Mouse (Mus musculus) C2C12 (cell line): ENCODE measurements around the gene Slc48a1. TPM values are rescaled to one million over a fixed set of nuclear protein-coding genes. Genes with fewer than 3 reads are reported as not detected.
A peak's percentile ranks its signal among the peaks of the same experiment; 100 is the strongest.

Source experiments
- H3K27me3 ChIP-seq: one replicate; pipeline ENCODE4 v1.6.1; 2011; ENCODE audit not compliant: control insufficient read depth, insufficient read depth, insufficient read length
- H3K36me3 ChIP-seq: one replicate; pipeline ENCODE4 v1.6.1; 2011; ENCODE audit not compliant: control insufficient read depth, insufficient read depth
- H3K4me3 ChIP-seq: one replicate; pipeline ENCODE4 v1.5.1; 2011; ENCODE audit warnings: mild to moderate bottlenecking, control low read depth; ENCODE audit not compliant: poor library complexity, insufficient read depth, severe bottlenecking
- H3K79me2 ChIP-seq: one replicate; pipeline ENCODE4 v1.6.1; 2011; ENCODE audit not compliant: control insufficient read depth, insufficient read depth
- H3K79me3 ChIP-seq: one replicate; pipeline ENCODE4 v1.6.1; 2011; ENCODE audit warnings: low read depth, control low read depth
- H3ac ChIP-seq: one replicate; pipeline ENCODE3; 2011; ENCODE audit warnings: low read depth; ENCODE audit not compliant: control insufficient read depth, insufficient read length
- CEBPB ChIP-seq: IDR thresholded peaks from one replicate; pipeline ENCODE4 v1.6.1; 2011; ENCODE audit warnings: low read depth, mild to moderate bottlenecking, control low read depth, moderate library complexity
- CTCF ChIP-seq: IDR thresholded peaks from one replicate; pipeline ENCODE4 v1.5.1; 2011; ENCODE audit not compliant: control insufficient read depth, insufficient read depth, insufficient read length
- FOSL1 ChIP-seq: IDR thresholded peaks from one replicate; pipeline ENCODE4 v1.8.0; 2011; ENCODE audit warnings: mild to moderate bottlenecking, low read length; ENCODE audit not compliant: poor library complexity, insufficient read depth, severe bottlenecking
- MAX ChIP-seq: IDR thresholded peaks from one replicate; pipeline ENCODE4 v1.6.1; 2011; ENCODE audit warnings: mild to moderate bottlenecking, control low read depth
- MYOD1 ChIP-seq: IDR thresholded peaks from one replicate; pipeline ENCODE4 v1.6.1; 2011; ENCODE audit warnings: low read depth; ENCODE audit not compliant: control insufficient read depth, insufficient read length
- MYOG ChIP-seq: IDR thresholded peaks from one replicate; pipeline ENCODE4 v1.6.1; 2011; ENCODE audit not compliant: control insufficient read depth, insufficient read length; ENCODE audit errors: extremely low read depth
- USF1 ChIP-seq: IDR thresholded peaks from one replicate; pipeline ENCODE4 v1.6.1; 2011; ENCODE audit warnings: low read depth, mild to moderate bottlenecking, control low read depth, moderate library complexity
- polyA plus RNA-seq: library from polyadenylated mRNA; unstranded; fragments of >200 nt; fragmentation: generic; extraction: Trizol; gene quantifications from one replicate; pipeline ENCODE4 v1.2.1, GENCODE M21; 2012; ENCODE audit warnings: missing spikeins

The Slc48a1 gene
- polyA plus RNA-seq, 1 experiment = 148 TPM

DNA sequence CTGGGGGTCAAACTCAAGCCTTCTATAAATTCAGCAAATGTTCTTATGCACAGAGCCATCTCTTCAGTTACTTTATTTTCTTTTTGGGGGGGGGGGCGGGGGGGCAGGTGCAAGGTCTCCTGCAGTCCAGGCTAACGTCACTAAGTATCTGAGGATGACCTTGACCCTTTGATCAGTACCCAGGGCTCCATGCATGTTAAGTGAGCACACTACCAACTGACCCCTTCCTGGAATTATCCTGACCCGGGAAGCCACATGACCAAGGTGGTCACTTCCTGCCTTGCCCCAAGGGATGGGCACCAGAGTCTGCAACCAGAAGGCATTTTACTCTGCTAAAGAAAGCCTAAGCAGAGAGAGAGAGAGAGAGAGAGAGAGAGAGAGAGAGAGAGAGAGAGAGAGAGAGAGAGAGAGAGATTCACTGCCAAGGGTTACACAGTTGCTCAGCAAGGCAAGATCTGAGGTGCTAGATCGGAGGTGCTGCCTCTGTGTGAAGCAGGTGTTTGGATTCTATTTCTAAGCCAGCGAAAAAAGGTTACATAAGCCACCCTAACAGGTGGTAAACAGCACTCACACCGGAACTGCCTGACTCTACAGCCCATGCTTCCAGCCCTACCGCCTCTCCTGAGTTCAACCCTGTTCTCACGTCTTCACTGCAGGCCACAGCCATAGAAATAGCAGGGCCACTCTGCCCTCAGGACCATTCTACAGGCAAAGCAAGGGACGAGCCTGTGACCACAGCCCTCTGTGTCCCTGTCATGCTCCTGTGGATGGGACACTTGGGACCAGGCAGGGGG, 14.9 kb upstream of the Slc48a1 start:
- Histone ChIP-seq H3ac (no peak overlapping the region), H3K79me3 (no peaks in the 10 kb centered on the region), H3K4me3 (no peak overlapping the region), H3K79me2 (no peaks in the 10 kb centered on the region), H3K36me3 (no peaks in the 10 kb centered on the region), H3K27me3 (peaks cover 32% of the 10 kb centered on the region)
- TF ChIP-seq MYOG (no peak), USF1 (no peak), CTCF (no peak), MAX (no peak), MYOD1 (no peak), CEBPB (no peak), FOSL1 (no peak)

DNA sequence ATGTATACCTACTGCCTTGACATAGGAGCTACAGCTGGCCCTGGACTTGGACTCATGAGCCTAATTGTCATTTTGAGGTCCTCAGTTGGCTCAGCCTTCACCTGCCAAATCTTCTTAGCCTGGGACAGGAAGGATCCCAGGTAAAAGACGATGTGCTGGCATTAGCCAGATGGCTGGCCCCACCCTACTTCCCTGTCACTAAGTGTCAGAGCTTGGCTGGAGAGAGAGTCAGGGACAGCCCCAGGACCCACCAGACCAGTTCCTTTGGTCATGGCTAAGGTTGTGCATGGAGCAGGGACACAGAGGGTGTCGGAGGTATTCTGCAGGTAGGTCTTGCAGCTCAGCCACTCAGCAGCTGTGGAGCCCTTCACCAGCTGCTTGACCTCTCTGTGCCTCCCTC, 13.8 kb upstream of the Slc48a1 start:
- no peaks in the 10 kb centered on the region for H3K36me3 ChIP-seq
- no peaks in the 10 kb centered on the region for H3K79me2 ChIP-seq
- H3K4me3 ChIP-seq = no peak overlapping the region
- no peaks in the 10 kb centered on the region for H3K79me3 ChIP-seq
- H3K27me3 ChIP-seq = peaks cover 25% of the 10 kb centered on the region
- TF ChIP-seq MYOD1 (no peak), MAX (no peak), MYOG (no peak), CTCF (no peak), USF1 (no peak), FOSL1 (no peak), CEBPB (no peak)
- H3ac ChIP-seq = no peak overlapping the region

DNA sequence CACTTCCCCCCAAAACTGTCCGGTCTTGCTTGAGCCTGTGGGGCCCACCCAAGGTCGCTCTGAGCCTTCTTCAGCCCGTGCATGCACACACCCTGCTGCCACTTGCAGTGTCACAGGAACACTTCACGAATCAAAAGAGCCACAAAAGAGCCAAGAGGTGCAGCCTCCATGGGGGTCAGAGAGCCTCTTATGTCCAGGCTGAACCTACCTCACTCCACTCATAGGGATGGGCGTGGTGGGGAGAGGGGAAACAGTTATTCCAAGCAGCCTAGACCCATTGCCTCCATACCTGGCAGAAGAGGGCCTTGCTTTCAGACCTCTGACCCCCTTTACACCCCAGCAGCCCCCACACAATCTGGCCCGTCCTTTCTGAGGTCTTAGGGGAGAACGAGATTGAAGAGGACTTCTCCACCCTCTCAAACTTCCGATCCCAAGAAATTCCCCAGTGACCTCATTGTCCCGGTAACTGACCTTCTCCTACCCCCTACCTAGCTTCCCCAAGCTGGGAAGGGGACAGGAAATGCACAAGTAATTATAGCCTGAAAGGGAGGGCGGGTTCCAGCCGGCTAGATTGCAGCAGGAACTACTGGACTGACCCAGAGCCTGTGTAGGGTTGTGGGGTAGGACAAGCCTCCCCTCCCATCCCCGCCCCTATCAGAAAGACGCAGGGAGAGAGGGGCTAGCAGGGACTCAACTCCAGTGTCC, 13.1 kb upstream of the Slc48a1 start:
- H3ac ChIP-seq = no peak overlapping the region
- H3K36me3 ChIP-seq = no peaks in the 10 kb centered on the region
- H3K79me2 ChIP-seq = no peaks in the 10 kb centered on the region
- H3K4me3 ChIP-seq = no peak overlapping the region
- no peak for TF ChIP-seq USF1
- no peak for TF ChIP-seq MAX
- no peak for TF ChIP-seq MYOD1
- TF ChIP-seq CTCF = no peak
- TF ChIP-seq CEBPB = no peak
- no peak for TF ChIP-seq FOSL1
- no peak for TF ChIP-seq MYOG
- no peaks in the 10 kb centered on the region for H3K79me3 ChIP-seq
- H3K27me3 ChIP-seq = peaks cover 21% of the 10 kb centered on the region

DNA sequence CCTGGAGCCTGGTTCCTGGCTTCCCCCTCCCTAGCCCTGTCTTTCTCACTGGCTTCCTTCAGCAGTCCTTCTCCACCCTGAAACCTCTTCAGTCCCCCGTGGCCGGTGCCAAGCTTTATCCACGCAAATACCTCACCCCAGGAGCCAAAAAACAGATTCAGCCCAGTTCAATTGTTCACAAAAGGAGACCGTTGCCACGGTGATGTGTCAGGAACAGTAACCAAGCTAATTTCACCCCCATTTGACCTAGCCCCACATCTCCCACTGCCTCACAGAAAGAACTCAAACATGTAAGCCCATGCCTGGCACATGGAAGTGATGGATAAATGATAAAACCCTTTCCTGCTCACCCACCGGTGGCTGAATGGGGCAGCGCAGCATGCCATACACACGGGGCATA, 12.1 kb upstream of the Slc48a1 start:
- Histone ChIP-seq H3K36me3 (no peaks in the 10 kb centered on the region), H3K4me3 (no peak overlapping the region), H3K79me3 (no peaks in the 10 kb centered on the region), H3K27me3 (peaks cover 19% of the 10 kb centered on the region), H3K79me2 (no peaks in the 10 kb centered on the region), H3ac (no peak overlapping the region)
- TF ChIP-seq CEBPB (no peak), CTCF (no peak), USF1 (no peak), MYOG (no peak), MAX (no peak), MYOD1 (no peak), FOSL1 (no peak)

- TF ChIP-seq CTCF (no peak), MYOD1 (no peak), MAX (no peak)
- Histone ChIP-seq H3ac (no peak overlapping the region), H3K27me3 (peaks cover 19% of the 10 kb centered on the region), H3K36me3 (no peaks in the 10 kb centered on the region), H3K79me3 (no peaks in the 10 kb centered on the region), H3K4me3 (peak overlapping the region; percentile 26), H3K79me2 (no peaks in the 10 kb centered on the region)
Observed at GRCm38 (mm10) chr15:97766594-97767279, 11.6 kb upstream of the Slc48a1 start.
